Mouse (Mus musculus): Measurements from ENCODE around the gene Sugp2. TPM values are rescaled to one million over a fixed set of nuclear protein-coding genes. Genes with fewer than 3 reads are reported as not detected.
"Not testable (repeated sequence)": the region's sequence is repeated elsewhere in the genome, so short reads cannot be mapped to it uniquely, and the experiment has no call there.

Gene Sugp2
- 100 to 1,000 TPM; 102 to 121 (median 111) TPM for total RNA-seq (2022)

DNA sequence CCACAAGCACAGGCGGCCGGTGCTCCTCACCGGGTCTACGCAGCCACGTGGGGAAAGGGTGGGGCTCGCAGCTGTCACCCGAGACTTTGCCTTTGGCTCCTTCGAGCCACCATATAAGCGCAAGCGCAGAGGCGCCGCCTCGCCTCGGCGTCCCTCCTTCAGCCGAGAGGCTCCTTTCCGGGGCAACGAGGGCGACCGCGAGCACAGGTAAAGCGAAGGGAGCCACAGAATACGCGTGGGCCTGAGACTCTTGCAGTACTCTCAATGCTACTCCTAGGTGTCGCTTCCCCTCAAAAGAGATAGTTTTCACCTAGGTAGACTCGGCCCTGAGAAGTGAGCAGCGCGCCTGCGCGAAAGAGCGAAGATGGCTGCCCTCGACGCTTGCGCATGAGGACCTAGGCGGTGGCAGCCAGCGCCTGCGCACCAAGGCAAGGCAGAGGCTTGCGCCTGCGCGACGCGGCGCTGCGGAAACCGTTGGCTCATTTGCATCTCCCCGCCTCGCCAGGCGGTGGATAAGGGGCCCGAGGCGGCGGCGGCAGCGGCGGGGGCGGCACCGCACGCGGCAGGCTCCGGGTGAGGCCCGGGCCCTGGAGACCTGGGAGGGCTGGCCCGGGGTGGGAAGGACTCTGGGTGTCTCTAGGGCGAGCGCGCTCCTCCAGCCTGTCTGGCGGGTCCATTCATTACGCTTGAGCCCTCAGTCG is at the start of gene Sugp2, which contains the start of gene Armc6:
Gene Sugp2, plus strand, starts transcription at position 147 of the 701 bp plus-strand sequence.
Gene Armc6, minus strand, starts transcription at position 387 of the 701 bp plus-strand sequence.
- DNase-seq (ENCODE audit: low spot score in 2 of 2): peak; percentile 94 to 96

DNA sequence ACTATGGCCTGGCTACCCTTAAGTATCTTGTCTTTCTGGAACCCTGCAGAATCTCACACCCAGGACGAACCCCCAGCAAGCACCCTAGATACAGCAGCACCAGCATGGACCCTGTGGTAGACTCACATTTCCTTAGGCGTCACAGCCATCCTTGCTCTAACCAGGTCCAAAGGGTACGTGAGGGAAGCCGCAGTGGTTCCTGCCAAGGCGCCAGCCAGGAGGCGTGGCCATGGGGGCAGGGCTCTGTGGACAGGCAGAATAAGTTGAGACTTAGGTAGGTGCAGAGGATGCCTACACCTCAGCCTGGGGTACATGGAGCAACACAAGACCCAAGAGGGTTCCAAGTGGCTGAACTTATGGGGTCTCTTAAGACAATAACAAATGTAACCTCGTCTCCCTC is 45.3 kb upstream of the Sugp2 start:
- DNase-seq (ENCODE audit: low spot score in 2 of 2): no peak

DNA sequence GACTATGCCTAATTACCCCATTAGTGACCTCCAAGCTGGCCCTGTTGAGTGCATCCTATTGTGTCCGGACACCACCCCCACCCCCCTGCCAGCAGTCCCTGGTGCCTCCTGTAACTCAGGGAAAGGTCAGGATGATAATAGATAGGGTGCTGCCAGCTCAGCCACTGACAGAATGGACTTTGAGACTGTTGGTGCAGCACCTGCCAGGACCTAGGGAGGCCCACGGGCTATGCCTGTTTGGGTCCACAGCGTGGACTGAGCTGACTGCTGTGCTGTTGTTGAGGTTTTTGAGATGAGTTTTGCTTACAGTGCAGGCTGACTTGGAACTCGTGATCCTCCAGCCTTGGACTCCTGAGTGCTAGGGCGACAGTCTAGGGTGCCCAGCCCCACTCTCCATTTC is 40.8 kb upstream of the Sugp2 start:
- DNase-seq (ENCODE audit: low spot score in 2 of 2): no peak

DNA sequence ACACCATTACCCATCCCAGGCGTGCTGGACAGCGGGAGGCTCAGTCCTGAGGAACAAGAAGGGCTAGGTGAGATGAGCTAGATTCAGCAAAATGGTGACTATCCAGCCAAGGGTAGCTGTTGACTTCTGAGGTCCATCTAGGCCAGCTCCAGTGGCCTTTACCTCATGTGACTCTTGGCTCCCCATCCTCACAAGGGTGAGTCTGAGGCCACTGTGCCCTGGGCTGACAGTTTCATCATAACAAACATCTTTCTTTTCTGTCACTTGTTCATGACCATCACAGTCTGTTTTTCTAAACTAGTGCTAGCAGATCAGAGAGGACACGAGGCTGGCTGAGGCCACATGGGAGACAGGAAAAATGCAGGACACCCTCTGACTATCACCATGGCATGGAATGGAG is 39.8 kb upstream of the Sugp2 start:
- no peak for DNase-seq (ENCODE audit: low spot score in 2 of 2)

DNA sequence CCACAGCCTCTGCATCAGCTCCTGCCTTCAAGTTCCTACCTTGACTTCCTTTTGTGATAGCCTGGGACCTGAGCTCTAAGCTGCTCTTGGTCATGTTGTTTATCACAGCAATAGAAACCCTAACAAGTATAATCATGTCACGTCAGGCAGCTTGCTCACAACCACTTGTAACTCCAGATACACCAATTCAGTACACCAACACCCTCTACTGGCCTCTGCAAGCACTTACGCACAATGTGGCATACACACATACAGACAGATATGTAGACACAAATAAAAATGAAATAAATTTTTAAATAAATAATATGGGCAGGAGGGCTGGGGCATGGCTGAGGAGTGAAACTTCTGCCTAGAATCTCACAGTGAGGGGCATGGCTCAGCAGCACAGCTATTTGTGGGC is 38.3 kb upstream of the Sugp2 start:
- DNase-seq (ENCODE audit: low spot score in 2 of 2): no peak

DNA sequence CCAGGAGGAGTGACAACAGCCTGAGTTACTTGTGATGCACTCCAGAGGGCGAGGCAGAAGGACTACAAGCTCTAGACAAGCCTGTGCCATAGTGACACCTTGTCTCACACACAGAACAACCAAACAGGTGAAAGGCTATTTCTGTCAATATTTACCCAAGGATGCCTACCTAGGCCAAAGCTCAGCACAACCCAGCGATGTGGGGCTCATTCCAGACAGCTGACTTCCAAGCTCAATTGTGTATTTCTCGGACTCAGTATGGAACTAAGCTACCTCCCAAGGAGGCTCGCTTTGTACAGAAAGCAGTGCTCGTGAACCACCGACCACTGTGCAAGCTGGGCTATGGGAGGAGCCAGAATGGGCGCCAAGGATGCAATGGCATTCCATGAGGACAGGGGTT is 36.4 kb upstream of the Sugp2 start:
- DNase-seq (ENCODE audit: low spot score in 2 of 2): no peak

DNA sequence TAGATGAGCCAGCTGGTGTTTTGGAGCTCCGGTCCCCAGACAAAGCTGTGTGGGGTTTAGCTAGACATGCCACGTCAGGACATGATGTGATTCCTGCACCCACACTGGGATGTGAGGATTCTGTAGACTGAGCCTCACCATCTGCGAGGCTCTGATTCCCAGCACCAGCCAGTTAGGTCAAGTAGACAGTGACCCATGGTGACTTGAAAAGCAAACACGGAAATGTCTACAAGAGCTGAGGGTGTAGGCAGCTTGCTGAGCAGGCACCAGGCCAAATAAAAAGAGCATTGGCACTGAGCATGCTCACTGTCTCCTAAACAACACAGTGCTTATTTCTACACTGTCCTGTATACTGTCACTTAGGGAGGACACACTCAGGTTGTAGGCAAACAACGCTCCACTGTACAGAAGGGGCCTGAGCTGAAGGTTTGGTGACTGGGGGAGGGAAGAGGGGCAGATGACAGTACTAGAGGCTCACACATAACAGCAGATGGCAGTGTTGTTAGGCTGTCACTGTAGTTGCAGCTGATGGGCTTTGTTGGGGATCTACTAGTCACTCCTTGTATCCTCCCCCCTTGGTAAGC is 33.8 kb upstream of the Sugp2 start:
- DNase-seq (ENCODE audit: low spot score in 2 of 2): peak; percentile 36 to 51

DNA sequence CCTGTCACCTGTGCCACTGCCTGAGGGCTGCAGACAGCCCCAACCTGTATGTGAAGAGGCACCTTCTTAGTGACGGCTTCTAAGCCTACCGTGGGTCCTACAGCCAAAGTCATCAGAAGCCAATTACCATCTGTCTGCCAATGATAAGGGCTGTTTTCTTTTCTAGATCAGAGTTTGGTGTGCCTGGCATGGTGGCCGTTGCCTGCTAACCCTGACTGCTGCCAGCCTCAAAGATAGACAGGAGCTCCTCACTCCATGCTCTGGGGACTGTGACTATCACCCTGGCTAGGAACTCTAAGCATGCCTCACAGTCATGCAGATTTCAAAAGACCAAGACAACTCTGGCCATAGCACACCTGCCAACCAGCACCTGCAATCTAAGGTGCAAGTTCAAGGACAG is 32.6 kb upstream of the Sugp2 start:
- no peak for DNase-seq (ENCODE audit: low spot score in 2 of 2)

DNA sequence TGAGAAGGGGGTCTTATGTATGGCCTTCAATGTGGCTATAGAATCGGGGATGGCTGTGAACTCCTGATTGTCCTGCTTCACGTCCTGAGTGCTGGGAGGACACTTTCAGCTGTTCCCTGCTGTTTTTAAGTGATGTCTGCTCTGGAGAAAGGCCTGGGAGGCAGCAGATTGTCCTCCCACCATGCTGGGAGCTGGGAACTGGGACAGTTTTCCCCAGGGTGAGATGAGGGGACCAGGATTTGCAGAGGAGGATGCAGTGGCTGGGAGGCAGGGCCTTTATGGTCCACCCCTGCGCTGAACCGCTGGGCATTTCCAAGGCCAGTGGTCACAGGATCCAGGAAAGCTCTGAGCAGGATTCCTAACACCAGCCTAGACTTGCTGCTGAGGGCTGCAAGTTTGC is 31.0 kb upstream of the Sugp2 start:
- no peak for DNase-seq (ENCODE audit: low spot score in 2 of 2)

DNA sequence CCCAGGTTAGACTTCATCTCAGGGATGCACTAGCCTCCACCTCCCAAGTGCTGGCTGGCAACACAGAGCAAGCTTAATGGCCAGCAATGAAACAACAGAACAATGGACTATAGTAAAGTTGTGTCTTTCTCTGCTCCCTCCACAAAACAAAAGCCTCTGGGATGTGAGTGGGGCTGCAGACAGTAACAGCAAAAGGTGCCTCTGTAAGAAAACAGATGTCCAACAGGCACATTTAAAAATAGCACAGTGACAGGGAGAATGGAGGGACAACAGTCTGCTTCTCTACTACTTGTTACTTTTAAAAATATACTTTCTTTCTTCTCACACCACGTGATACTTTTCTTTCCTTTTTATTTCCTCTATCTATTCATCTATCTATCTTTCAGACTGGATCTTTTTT is 29.3 kb upstream of the Sugp2 start:
- no peak for DNase-seq (ENCODE audit: low spot score in 2 of 2)

DNA sequence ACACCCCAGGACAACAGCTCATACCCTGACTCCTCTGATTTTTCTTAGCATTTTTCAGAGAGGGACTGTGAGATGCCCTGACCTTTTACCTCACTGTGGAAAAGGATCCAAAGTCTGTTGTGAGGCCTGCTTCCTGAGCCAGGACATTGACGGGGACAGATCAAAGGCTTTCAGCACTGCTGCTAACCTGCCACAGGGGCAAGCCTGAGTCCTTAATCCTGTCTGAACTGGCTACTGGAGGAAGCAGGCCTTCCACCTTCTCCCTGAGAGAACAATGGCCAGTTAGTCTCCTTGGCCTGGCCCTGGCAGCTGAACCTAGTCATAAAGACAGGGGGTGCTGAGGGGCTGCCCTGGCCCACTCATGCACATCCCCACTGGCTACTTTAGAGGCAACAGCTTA is 25.9 kb upstream of the Sugp2 start:
- no peak for DNase-seq (ENCODE audit: low spot score in 2 of 2)

DNA sequence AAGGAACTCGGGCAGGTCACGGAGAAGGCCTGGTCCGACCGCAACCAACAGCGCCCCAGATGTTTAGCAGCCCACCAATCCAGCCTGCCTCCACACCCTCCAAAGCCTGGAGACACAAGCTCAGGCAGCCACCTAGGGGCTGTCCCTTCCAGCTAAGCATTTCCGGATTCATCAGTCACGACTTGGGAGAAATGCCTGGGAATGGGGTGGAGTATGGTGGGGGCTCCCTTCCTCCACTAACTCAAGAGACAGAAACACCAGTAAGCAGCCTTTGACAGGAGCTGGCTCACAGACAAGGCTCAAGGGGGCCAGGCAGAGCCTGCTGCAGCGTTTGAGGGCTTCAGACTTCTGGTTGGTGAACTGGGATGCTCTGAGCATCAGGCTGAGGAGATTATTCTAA is 23.5 kb upstream of the Sugp2 start:
- DNase-seq (ENCODE audit: low spot score in 2 of 2): peak in 1 of 2 experiments; percentile 20

DNA sequence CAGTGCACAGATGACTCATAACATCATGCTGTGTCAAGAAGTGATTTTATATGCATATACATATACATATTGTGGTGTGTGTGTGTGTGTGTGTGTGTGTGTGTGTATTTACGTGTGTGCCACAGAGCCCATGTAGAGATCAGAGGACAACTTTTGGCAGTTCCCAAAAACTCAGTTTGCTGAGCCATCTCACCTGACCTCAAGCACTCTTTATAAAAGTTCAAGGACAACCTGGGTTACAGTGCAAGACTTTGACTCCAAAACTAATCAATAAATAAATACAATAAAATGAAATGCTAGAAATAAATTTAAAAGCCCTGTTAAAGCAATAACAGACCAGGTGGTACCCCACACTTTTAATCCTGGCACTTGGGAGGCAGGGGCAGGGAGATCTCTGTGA is 22.8 kb upstream of the Sugp2 start:
- DNase-seq (ENCODE audit: low spot score in 2 of 2): no peak

DNA sequence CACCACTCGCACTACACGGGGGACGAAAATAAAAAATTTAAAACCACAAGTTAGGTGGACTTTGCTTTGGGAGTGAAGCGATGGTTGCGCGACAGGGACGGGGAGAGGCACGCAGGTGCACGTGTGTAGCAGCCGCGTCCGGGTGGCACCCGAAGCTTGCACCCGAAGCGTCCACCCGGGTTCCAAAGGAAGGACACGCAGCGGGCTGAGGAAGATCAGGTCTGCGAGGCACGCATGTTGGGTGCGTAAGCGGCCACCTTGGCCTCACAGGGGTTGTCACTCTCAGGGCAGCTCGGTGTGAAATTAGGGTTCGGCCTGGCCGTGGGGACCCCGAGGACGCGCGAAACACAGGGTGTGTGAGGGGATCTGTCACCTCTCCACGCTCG is 22.3 kb upstream of the Sugp2 start:
- DNase-seq (ENCODE audit: low spot score in 2 of 2): peak; percentile 43 to 52

DNA sequence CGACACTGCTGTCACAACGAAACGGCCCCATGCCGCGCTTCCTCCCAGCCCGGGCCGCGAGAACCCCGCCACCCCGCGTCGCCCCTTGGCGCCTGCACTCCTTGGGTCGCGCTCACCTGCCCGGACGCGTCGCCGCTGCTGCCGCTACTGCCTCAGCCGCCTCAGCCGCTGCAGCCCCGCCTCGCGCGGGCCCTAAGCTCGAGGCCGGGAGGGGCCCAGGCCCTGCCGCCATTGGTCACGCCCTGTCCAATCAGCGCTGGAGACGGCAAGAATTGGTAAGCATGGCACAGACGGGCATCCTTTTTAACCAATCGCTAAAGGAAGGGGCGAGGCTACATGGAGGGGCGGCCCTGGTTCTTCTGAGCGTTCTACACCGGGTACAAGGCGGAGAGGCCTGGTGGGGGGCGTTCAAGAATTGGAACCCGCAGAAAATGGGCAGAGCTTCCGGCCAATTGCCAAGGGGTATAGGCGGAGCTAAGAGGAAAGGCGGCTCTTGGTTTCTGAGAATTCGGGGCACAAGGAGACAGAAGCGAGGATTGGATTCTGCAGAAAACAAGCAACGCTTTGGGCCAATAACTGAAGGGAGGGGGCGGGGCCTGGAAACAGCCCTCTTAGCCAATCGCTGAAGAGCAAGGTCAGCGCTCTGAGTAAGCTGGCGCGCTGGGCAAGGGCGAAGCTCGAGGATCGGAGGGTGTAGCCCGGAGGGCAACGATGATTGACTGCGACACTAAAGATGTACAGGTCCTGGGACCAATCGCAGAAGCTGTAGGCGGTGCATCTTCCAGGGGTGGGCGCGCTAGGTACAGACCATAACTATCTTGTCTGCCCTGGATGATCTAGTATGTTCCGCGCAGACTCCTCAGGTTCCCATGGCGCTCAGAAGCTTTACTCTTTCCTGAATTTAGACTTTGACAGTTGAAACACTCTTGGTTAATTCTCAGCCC is 21.6 kb upstream of the Sugp2 start, which contains the start of gene Slc25a42:
Gene Slc25a42, minus strand, starts transcription at position 194 of the 944 bp plus-strand sequence.
- DNase-seq (ENCODE audit: low spot score in 2 of 2): peak; percentile 91 to 100

DNA sequence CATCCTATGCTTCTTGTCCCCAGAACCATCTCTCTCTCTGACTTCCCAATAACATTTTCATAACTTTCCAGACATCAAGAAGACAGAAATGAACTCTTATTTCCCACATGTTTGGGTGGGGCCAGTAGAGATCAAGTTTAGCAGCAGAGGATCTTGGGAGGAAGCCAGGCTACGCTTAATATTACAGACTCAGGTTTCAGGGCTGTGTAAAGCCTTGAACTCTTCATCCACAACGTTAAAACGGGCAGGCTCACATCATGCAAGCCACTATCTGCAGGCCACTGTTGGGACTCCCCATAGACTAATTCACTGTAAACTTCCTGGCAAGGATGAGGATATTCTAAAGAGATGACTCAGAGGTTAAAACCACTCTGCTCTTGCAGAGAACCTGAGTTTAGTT is 19.6 kb upstream of the Sugp2 start:
- DNase-seq (ENCODE audit: low spot score in 2 of 2): no peak

DNA sequence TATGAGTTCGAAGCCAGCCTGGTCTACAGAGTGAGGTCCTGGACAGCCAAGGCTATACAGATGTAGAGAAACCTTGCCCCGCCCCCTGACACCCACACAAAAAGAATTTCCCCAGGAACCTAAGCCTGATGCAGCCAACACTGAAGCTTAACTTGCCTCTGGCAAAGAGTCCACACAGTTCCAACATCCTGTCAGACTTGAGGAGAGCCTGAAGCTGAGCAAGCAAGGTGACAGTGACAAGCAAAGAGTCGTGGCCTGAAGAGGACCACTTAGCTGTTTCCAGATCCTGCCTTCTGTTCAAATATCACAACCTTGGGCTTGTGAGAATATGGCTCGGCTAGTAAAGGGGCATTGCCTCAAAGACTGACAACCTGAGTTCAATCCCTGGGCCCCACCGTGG is 18.9 kb upstream of the Sugp2 start:
- no peak for DNase-seq (ENCODE audit: low spot score in 2 of 2)

DNA sequence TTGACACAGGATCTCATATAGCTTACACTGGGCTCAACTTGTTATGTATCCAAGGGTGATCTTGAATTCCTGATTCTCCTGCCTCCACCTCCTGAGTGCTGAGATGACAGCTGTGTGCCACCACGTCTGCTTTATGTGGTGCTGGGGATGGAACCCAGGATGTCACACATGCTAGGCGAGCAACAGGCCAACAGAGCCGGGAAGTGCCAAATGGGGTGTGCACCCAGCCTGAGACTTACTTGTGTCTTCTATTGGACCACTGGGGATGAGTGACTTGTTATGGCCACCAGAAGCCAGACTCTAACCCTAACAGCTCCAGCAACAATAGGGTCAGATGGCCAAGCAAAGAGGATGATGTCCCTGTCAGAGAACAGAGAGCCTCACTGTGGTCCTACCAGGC is 17.9 kb upstream of the Sugp2 start:
- not testable (repeated sequence) for DNase-seq (ENCODE audit: low spot score in 2 of 2)

DNA sequence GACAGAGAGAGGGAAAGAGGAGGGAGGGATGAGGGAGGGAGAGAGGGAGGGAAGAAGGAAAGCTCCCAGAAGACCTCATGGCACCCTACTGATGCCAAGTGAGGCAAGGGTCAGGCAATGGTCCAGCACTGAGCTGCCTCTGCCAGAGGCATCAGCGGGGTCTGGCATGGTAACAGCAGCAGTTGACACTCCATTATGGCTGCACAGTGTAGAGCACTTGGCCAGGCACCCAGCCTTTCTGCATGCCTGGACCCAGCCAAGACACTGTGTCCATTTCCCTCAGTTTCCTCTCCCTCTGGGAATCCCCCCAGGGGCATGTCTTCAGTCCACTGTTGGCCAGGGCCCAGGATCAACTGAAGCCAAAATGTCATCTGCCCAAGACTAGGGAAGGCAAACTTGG is 17.5 kb upstream of the Sugp2 start:
- DNase-seq (ENCODE audit: low spot score in 2 of 2): peak; percentile 54 to 88

DNA sequence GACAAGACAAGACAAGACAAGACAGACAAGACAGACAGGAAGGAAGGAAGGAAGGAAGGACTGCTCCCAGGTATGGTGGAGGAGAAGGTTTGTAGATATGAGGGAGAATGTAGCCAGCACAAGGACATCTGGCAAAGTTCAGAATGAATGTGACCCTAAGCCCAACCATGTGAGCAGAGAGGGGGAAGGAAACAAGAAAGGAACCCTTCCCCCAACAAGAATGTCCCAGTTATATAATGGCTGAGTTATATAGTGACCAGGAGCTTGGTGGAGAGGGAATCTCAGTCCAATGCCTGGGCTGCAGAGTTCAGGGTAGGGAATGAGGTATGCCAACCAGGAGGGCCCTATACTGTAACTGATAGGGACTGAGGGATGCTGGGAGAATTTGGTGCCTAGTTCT is 16.6 kb upstream of the Sugp2 start:
- no peak for DNase-seq (ENCODE audit: low spot score in 2 of 2)

DNA sequence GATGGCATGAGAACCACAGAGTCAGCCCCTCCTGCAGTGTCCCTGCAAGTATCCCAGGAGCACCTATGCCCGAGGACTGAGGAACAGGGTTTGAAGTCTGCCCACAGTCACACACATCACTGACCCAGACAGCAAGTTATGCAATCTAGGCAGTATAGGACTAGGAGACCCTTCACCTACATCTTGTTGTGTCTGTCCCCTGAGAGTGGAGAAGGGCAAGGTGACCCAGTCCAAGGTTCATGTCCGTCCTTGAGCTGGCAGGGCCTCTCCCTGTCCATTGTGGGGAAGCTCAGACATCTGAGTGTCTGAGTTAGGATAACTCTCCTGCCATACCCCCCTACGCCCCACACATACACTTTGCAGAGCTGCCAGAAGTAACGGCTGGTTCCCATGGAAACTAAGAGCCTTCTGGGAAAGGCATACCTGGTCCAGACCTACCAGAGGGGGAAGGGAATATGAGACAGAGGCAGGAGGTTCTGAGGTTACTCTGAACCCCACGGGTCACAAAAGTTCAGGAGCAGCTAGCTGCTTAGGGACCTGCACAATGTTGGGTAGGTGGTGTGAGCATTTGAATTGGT is 14.8 kb upstream of the Sugp2 start:
- DNase-seq (ENCODE audit: low spot score in 2 of 2): no peak

All from left cerebral cortex, adult 8-10 months (tissue).